Mouse (Mus musculus) limb, embryonic 15.5 days (tissue): ENCODE results near the gene Cblb. TPM values are rescaled to one million over a fixed set of nuclear protein-coding genes. Genes with fewer than 3 reads are reported as not detected.

Experiments
- ATAC-seq: fragments of 200-750 bp; cut with Nextera tagmentation; 2 replicates; pipeline ENCODE4 v1.8.0; 2017; ENCODE audit warnings: low read depth, moderate TSS enrichment; ENCODE audit not compliant: insufficient number of reproducible peaks, low FRiP score, low TSS enrichment
- H3K27ac ChIP-seq: fragments of 300-500 bp; sonication (generic); 2 replicates; pipeline ENCODE4 v1.5.1; 2015; ENCODE audit warnings: moderate library complexity, mild to moderate bottlenecking, inconsistent platforms
- H3K27me3 ChIP-seq: fragments of 300-500 bp; sonication (generic); 2 replicates; pipeline ENCODE4 v1.6.1; 2015; ENCODE audit warnings: inconsistent platforms
- H3K36me3 ChIP-seq: fragments of 300-500 bp; sonication (generic); 2 replicates; pipeline ENCODE4 v1.6.1; 2015; ENCODE audit warnings: inconsistent platforms
- H3K4me1 ChIP-seq: fragments of 300-500 bp; sonication (generic); 2 replicates; pipeline ENCODE4 v1.6.1; 2015; ENCODE audit warnings: inconsistent platforms
- H3K4me2 ChIP-seq: fragments of 300-500 bp; sonication (generic); 2 replicates; pipeline ENCODE4 v1.6.1; 2015; ENCODE audit warnings: mild to moderate bottlenecking, inconsistent platforms
- H3K4me3 ChIP-seq: fragments of 300-500 bp; sonication (generic); 2 replicates; pipeline ENCODE4 v1.5.1; 2015; ENCODE audit warnings: mild to moderate bottlenecking, inconsistent platforms
- H3K9ac ChIP-seq: fragments of 300-500 bp; sonication (generic); 2 replicates; pipeline ENCODE4 v1.6.1; 2015; ENCODE audit warnings: inconsistent platforms
- H3K9me3 ChIP-seq: fragments of 300-500 bp; sonication (generic); 2 replicates; pipeline ENCODE4 v1.6.1; 2016; ENCODE audit warnings: inconsistent platforms
- WGBS: fragments of 180-500 bp; shearing (Covaris S2); methylation state at CpG from one replicate; pipeline ENCODE4 v1.1.7; 2015; 5-methylcytosine and 5-hydroxymethylcytosine counted together
- polyA plus RNA-seq: library from polyadenylated mRNA; unstranded; fragments of >200 nt; fragmentation: Nextera tagmentation; extraction: Ambion mirVana; gene quantifications from 2 replicates; pipeline ENCODE4 v1.2.1, GENCODE M21; 2015

Cblb gene
- polyA plus RNA-seq, 1 experiment from 2014 or later = 15.2 TPM

DNA sequence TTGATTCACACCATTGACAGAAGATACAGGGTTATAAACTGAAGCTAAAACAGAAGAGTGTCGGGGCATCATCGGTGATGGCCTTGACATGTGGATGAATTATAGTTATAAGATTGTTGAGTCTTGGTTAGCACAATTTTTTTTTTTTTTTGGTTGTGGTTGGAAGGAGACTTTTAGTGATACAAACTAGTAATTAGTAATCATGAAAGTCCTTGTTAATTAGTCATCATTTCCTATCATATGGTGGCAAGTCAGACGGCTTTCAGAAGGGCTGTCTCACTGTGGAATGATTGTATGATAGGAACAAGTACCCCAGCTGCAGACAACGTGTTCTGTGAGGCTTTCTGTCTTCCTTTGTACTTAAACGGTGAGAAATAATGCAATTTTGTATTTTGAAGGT is 76.8 kb downstream of the Cblb start:
- ATAC-seq = no peak
- no peaks in the 10 kb centered on the region for H3K4me1 ChIP-seq
- 68% methylated on average over 5 of the region's 5 CpGs for WGBS
- no peaks in the 10 kb centered on the region for H3K9me3 ChIP-seq
- H3K9ac ChIP-seq = no peak overlapping the region
- no peaks in the 10 kb centered on the region for H3K27me3 ChIP-seq
- no peak overlapping the region for H3K27ac ChIP-seq
- no peak overlapping the region for H3K4me2 ChIP-seq
- H3K36me3 ChIP-seq = peaks cover 3% of the 10 kb centered on the region; the same call in 1 of the 2 replicates
- H3K4me3 ChIP-seq = no peak overlapping the region

DNA sequence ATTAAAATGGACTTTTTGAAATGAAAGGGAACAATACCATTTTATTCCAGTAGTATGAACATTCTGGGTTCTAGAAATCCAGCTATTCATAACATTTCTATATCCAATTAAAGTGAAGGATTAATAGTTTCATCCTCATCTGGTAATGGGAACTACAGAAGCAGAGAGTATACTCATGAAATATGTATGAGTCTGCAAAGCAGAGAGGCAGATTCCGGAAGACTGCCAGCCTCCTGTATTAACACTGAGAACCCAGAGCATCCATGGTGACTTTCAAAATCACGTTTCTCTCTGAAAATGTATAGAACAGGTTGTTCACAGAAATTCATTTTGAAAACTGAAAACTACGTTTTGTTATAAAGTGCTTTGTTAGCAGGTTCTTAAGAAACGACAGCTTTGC is 83.4 kb downstream of the Cblb start:
- H3K36me3 ChIP-seq = peaks cover 5% of the 10 kb centered on the region; the same call in 1 of the 2 replicates
- no peak overlapping the region for H3K4me2 ChIP-seq
- no peak for ATAC-seq
- H3K9ac ChIP-seq = no peak overlapping the region
- WGBS = 76% methylated on average over 4 of the region's 4 CpGs
- H3K27me3 ChIP-seq = no peaks in the 10 kb centered on the region
- H3K9me3 ChIP-seq = no peaks in the 10 kb centered on the region
- H3K4me1 ChIP-seq = no peaks in the 10 kb centered on the region
- no peak overlapping the region for H3K27ac ChIP-seq
- no peak overlapping the region for H3K4me3 ChIP-seq

DNA sequence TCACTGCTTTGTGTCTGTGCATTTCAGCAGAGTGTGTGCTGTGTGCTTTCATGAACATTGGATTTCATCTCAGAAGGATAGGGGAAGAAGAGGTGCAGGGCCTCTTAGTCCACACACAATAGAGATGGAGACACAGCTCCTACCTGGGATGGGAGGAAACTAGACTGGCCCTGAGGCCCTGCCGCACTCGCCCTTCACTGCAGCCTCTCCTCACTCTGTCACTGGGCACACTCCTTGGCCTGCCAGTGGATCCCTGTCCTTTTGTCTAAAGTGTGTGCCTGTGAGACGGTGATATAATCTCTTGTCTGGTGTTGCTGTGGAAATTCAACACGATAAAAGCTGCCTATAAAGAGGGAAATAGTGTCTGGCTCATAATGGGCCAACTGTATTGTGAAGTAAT is 88.0 kb downstream of the Cblb start:
- WGBS = 59% methylated on average over 4 of the region's 4 CpGs
- no peaks in the 10 kb centered on the region for H3K27me3 ChIP-seq
- H3K4me2 ChIP-seq = no peak overlapping the region
- H3K9me3 ChIP-seq = no peaks in the 10 kb centered on the region
- H3K36me3 ChIP-seq = no peaks in the 10 kb centered on the region
- H3K4me1 ChIP-seq = 0 out of 2 replicates have a peak, but pooled peaks cover 2% of the 10 kb centered on the region
- ATAC-seq = no peak
- no peak overlapping the region for H3K27ac ChIP-seq
- no peak overlapping the region for H3K4me3 ChIP-seq
- no peak overlapping the region for H3K9ac ChIP-seq

DNA sequence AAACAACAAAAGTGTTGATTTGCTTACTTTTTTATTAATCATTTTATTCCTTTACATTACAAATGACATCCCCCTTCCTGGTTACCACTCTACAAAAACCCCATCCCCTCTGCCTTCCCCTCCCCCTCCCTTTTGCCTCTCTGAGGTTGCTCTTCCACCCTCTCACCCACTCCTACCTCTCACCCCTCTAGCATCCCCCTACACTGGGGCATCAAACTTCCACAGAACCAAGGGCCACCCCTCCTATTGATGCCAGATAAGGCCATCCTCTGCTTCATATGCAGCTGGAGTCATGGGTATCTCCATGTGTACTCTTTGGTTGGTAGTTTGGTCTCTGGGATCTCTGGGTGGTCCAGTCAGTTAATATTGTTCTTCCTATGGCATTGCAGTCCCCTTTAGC is 93.9 kb downstream of the Cblb start:
- no peak overlapping the region for H3K27ac ChIP-seq
- H3K4me1 ChIP-seq = 0 out of 2 replicates have a peak, but pooled peaks cover 2% of the 10 kb centered on the region
- no peak overlapping the region for H3K4me2 ChIP-seq
- no peak overlapping the region for H3K9ac ChIP-seq
- H3K36me3 ChIP-seq = no peaks in the 10 kb centered on the region
- no peak overlapping the region for H3K4me3 ChIP-seq
- no peaks in the 10 kb centered on the region for H3K27me3 ChIP-seq
- H3K9me3 ChIP-seq = no peaks in the 10 kb centered on the region
- ATAC-seq = no peak

DNA sequence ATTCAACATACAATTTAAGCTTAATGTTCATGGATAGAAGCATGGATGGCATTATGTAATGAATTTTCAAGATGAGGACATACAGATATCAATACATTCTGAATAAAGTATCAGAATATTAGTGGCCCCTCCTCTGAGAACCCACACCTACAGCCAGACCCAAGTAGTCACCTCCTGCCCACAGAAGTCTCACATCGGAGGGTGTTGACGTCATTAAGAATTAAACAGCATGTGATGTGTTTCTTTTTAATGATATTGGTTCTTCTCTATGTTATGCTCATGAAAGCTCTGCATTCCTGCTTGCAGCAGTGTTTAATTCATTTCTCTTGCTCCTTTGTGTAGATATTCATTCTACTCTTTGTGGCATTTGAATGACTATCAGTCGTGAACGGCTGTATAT is 94.9 kb downstream of the Cblb start:
- H3K4me3 ChIP-seq = no peak overlapping the region
- H3K4me2 ChIP-seq = no peak overlapping the region
- H3K9me3 ChIP-seq = no peaks in the 10 kb centered on the region
- WGBS = 93% methylated on average over 4 of the region's 4 CpGs
- no peak overlapping the region for H3K9ac ChIP-seq
- no peak for ATAC-seq
- no peak overlapping the region for H3K27ac ChIP-seq
- no peaks in the 10 kb centered on the region for H3K27me3 ChIP-seq
- no peaks in the 10 kb centered on the region for H3K36me3 ChIP-seq
- H3K4me1 ChIP-seq = 0 out of 2 replicates have a peak, but pooled peaks cover under 1% of the 10 kb centered on the region

DNA sequence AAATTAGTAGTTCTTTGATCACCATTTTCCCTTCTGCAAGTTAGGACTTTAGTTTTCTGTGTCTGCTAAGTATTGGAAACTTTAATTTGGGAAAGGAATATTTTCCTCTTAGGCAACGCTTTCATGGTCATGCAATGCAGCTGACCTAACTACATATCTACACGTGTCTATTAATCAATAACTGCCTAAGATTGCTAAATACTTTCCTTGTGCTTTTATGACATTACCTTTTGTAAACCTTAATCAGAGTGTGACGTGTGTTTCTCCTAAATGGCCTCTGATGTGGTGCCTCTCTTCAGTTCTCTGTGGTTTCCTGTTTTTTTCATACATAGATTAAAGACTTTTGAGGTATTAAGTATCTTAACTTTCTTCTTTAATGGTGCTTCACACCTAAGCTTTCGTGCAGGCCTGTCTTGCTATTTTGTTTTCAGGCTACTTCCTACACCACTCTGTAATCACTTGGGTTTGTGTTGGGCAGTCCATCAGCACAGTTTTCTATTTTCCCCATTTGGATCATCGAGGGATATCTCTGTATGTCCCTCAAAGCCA is 98.4 kb downstream of the Cblb start:
- 74% methylated on average over 5 of the region's 5 CpGs for WGBS

DNA sequence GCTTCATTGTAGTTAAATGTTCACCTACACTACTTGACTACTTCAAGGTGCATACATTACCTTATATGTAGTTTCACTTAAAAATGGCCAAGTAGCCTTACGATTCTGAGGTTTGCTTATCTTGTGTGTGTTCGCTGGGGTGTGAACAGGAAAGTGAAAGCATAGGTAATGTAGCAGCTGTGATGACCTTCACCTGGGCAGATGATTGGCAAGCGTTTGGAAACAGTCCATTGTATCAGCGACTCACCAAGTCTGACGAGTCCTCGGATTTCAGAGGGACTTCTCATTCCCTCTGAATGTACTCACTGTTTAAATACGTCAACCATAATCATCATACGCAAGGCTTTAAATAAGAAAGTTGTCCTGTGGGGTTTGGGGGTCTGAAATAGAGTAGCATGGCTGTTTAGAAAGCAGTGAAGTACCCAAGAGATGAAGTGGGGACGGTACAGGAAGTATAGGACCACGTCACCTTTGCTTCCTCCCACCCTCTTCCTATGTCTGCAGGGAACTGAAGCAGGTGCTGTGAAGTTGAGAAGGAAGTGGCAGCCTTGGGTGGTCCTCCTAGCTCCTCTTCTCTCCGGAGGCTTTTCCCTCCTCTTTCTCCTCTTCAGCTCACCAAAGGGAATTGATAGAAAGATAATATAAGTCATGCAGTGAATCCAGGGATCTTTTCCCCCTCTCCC is 101.9 kb downstream of the Cblb start:
- no peaks in the 10 kb centered on the region for H3K27me3 ChIP-seq
- no peak overlapping the region for H3K4me2 ChIP-seq
- H3K36me3 ChIP-seq = no peaks in the 10 kb centered on the region; the same call in 1 of the 2 replicates
- H3K9me3 ChIP-seq = no peaks in the 10 kb centered on the region
- peaks cover 9% of the 10 kb centered on the region for H3K4me1 ChIP-seq
- H3K27ac ChIP-seq = no peak overlapping the region
- no peak overlapping the region for H3K4me3 ChIP-seq
- no peak for ATAC-seq
- no peak overlapping the region for H3K9ac ChIP-seq
- 80% methylated on average over 11 of the region's 11 CpGs for WGBS

More for the DNA sequence above, 98.4 kb downstream of the Cblb start:
- no peaks in the 10 kb centered on the region for H3K27me3 ChIP-seq
- H3K27ac ChIP-seq = no peak overlapping the region
- no peak overlapping the region for H3K4me3 ChIP-seq
- no peak overlapping the region for H3K9ac ChIP-seq
- no peak for ATAC-seq
- H3K4me2 ChIP-seq = no peak overlapping the region
- no peaks in the 10 kb centered on the region for H3K36me3 ChIP-seq
- H3K4me1 ChIP-seq = 0 out of 2 replicates have a peak, but pooled peaks cover under 1% of the 10 kb centered on the region
- no peaks in the 10 kb centered on the region for H3K9me3 ChIP-seq

DNA sequence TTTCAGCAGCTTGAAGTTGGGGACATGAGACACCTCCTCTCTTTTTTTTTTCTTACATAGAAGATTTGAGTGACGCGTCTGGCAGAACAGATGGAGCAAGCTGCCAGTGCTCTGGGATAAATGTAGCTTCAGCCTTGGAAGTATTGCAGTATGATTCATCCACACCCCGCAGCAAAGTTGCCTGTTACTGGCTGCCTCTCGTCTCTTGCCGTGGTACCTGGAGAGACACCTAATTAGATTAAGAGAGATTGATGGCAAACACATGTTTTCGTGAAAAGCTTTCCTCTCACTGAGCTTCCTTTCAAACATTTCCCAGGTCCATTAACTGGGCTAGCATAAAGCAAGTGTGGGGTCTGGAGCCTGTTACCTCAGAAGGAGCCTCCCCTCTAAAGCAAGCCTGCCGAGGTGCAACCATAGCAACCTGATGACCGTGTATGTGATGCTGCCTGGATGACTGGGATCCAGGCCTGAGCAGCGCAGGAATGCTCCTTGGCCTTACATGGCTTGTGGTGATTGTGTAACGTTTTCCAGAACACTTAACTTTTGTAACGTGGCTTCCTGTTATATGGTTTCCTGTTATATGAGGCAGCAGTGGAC is 103.7 kb downstream of the Cblb start:
- Histone ChIP-seq H3K9ac (no peak overlapping the region), H3K4me2 (no peak overlapping the region), H3K9me3 (no peaks in the 10 kb centered on the region), H3K27ac (peak overlapping the region; percentile 64), H3K27me3 (no peaks in the 10 kb centered on the region), H3K36me3 (no peaks in the 10 kb centered on the region; the same call in 1 of the 2 replicates), H3K4me3 (no peak overlapping the region), H3K4me1 (peaks cover 9% of the 10 kb centered on the region)
- peak; percentile 77 for ATAC-seq
- WGBS = 19% methylated on average over 11 of the region's 11 CpGs

DNA sequence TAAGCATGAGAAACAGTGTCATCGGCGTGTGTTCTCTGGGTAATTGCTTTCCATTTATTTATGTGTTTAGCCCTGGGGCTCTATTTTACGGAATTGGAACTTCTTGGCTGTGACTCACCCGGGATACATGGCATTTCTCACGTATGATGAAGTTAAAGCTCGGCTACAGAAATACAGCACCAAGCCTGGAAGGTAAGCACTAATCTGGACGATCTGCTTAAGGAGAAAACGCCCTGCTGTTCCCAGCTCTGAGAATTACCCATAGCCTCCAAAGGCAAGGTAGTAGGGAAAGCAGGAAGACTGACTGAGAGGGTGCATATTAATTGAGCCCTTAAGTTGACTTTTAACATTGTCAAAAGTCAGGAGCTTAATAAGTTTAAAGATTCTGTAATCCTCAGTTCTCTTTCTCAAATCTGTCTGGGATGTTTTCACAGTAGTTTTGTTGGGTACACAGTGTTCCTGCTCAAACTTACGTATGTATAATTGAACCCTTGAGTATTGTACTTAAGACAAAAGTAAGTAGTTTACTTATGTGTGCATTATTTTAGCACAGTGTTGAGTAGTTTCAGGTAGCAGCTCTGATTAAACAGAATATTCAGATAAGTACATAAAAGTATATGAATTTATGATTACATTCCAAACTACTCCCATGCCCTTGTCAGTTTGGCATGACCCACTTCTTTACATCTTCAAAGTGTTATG is 104.8 kb downstream of the Cblb start:
- Histone ChIP-seq H3K9me3 (no peaks in the 10 kb centered on the region), H3K4me1 (peaks cover 9% of the 10 kb centered on the region), H3K9ac (no peak overlapping the region), H3K4me3 (no peak overlapping the region), H3K4me2 (no peak overlapping the region), H3K27me3 (no peaks in the 10 kb centered on the region), H3K36me3 (no peaks in the 10 kb centered on the region; the same call in 1 of the 2 replicates), H3K27ac (no peak overlapping the region)
- 38% methylated on average over 9 of the region's 9 CpGs for WGBS
- no peak for ATAC-seq

DNA sequence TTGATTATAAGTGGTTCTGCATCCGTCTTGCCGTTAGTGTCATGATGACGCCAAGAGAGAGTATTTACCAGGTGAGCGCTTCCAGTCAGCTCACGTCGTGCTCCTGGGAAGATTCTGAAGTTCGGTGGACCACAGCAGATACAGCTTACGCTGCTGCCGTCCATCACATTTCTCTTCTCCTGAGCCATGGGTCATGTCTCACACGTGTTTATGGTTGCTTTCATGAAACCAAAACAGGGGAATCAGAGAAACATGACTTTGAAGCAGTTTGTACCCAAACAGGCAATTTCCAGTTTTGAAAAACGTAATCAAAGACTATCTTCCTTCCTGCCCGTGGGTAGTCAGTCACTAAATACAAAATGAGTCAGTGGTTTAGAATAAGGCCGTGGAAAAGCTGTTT is 112.1 kb downstream of the Cblb start:
- Histone ChIP-seq H3K4me1 (peaks cover 4% of the 10 kb centered on the region), H3K4me3 (no peak overlapping the region), H3K27me3 (no peaks in the 10 kb centered on the region), H3K9me3 (no peaks in the 10 kb centered on the region), H3K36me3 (peaks cover 16% of the 10 kb centered on the region; the same call in 1 of the 2 replicates), H3K27ac (no peak overlapping the region), H3K9ac (no peak overlapping the region), H3K4me2 (no peak overlapping the region)
- 89% methylated on average over 13 of the region's 13 CpGs for WGBS
- ATAC-seq = no peak

DNA sequence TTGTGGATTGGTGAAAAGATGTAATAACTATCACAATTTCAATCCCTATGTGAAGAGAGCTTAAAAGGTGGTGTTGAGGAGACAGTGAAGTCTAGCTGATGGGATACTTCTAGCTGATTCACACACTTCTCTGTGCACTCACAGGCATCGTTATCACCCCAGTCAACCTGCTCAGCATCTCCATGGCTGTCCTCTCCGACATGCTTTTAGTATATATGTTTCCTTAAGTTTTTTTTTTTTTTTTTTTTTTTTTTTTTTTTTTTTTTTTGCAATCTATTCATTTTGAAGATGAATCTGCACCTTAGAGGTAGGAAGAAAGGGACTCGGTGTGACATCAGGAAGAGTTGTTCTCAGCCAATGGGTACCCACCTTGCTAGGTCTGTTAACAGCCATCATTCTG is 112.8 kb downstream of the Cblb start:
- no peak for ATAC-seq
- H3K4me1 ChIP-seq = peaks cover 4% of the 10 kb centered on the region
- no peak overlapping the region for H3K4me2 ChIP-seq
- no peak overlapping the region for H3K27ac ChIP-seq
- H3K27me3 ChIP-seq = no peaks in the 10 kb centered on the region
- WGBS = 90% methylated on average over 3 of the region's 3 CpGs
- peaks cover 21% of the 10 kb centered on the region for H3K36me3 ChIP-seq
- H3K9me3 ChIP-seq = no peaks in the 10 kb centered on the region
- no peak overlapping the region for H3K4me3 ChIP-seq
- no peak overlapping the region for H3K9ac ChIP-seq

DNA sequence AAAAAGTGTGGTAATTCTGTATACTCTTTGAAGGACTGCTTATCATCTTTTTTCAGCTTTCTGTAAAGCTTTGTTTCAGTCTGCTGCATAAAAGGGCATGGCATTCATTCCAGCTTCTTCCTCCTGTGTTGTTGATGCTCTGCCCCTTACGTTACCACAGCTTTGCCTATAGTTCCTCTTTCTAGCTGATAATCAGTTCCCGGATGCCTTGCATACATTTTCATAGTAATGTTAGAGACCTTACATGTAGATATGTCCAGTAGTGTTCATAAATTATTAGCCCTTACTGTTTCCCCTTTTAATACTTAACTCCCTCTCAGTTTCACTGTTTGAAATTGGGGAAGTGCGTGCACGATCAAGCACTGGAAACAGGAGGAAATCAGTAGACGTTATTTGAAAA is 113.8 kb downstream of the Cblb start:
- Histone ChIP-seq H3K4me3 (no peak overlapping the region), H3K27ac (no peak overlapping the region), H3K9me3 (no peaks in the 10 kb centered on the region), H3K4me2 (no peak overlapping the region), H3K27me3 (no peaks in the 10 kb centered on the region), H3K36me3 (peaks cover 21% of the 10 kb centered on the region), H3K9ac (no peak overlapping the region), H3K4me1 (peaks cover 4% of the 10 kb centered on the region)
- no peak for ATAC-seq
- 86% methylated on average over 5 of the region's 5 CpGs for WGBS
